Mouse (Mus musculus): ENCODE measurements at regions not wholly inside any gene's neighbourhood (a gene's known extent, or its start where the extent isn't known, plus 50 kb on each side); places are given as distances from the start of the nearest gene placed in this dataset.

DNA sequence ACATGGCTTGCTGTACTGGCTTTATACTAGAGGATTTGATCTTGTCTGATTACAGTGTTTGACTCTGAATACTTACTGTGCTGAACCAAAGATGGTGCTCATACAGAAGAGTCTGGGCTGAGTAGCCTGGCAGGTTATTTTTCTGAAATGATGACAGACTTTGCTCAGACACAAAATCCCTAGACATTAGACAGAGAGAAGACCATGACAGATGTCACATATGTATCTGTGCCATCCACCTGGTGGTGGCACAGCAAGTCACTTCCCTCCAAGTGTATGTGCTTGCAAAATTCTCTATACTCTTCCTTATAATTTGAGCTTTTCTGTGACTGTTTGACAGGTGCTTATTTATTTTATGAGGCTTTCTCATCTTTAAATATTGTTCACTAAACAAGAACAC, 80.7 kb downstream of the Gm7361 start:
- no peak for DNase-seq

- no peak for DNase-seq
Measured at GRCm38 (mm10) chr5:26339266-26339665, 81.8 kb downstream of the Gm7361 start.

- DNase-seq = no peak
Measured at GRCm38 (mm10) chr5:26355156-26355555, 97.7 kb downstream of the Gm7361 start.

GRCm38 (mm10) chr5:26359082-26359481, 101.6 kb downstream of the Gm7361 start:
- DNase-seq = no peak

GRCm38 (mm10) chr5:26374175-26374984, 116.9 kb downstream of the Gm7361 start:
- DNase-seq = no peak

DNA sequence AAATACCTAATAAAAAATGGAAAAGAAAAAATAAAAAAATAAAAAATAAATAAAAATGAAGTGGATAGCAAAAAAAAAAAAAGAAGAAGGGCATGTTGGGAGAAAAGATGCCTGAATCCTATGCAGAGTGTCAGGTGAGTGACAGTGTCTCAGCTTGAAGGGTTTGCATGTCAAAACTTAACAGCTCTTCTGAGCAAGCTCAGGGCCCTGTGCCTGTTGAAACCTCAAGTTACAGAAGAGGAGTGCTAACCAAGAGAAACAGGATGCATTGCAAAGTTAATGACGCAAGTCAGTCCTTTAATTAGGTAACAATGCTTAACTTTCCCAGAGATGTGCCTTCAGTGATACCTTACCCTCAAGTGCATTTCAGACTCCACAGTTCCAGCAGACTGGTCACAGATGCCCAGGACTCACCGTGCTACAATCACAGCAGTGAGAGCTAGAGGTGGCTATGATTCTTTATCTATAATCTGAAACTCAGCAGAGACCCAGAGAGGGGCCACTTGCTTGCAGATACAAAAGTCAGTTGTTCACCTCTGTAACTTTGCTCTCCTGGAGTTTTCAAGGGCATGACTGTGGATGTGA, 149.7 kb downstream of the Gm7361 start:
- no peak for DNase-seq

- no peak for DNase-seq
Measured at GRCm38 (mm10) chr5:26413185-26413584, 155.7 kb downstream of the Gm7361 start.

DNA sequence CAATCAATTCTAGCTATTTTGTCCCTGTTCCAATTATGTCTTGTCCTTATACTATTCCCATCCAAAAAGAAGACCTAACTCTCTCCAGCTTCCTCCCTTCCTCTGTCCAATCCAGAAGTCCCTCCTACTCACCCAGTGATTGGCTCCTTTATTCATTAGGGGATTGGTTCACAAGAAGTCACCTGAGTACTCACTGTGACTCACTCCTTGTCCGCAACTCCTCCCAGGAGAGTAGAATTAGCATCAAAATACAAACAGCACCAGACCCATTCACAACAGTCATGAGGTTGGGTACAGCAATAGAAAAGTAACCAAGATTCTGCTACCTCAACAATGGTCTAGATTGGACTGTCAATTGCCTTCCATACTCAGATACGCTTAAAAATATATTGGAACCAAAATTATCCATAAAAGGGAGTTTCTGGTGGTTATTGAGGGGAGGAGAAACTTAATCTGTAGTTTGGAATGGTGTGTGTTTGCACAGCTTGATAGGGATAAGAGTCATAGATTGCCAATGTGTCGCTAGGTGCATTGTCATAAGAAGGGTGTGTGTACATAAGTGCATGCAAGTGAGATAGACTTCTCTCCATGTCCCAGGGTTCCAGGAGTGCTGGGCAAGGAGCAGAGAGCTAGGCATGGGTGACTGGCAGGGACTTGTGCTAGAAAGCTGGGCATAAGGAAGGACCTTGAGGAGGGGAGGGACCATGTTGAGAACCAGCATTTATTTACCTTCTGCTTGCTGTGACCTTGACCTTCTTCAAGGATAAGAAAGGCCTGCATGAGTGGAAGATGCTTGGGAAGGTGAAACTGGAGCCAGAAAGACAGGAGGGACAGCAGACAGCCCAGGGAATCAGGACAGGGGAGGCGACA, 187.1 kb downstream of the Gm7361 start:
- no peak for DNase-seq

GRCm38 (mm10) chr5:26451306-26451705, 193.8 kb downstream of the Gm7361 start:
- DNase-seq = no peak

GRCm38 (mm10) chr5:26457627-26458026, 200.1 kb downstream of the Gm7361 start:
- DNase-seq = no peak

DNA sequence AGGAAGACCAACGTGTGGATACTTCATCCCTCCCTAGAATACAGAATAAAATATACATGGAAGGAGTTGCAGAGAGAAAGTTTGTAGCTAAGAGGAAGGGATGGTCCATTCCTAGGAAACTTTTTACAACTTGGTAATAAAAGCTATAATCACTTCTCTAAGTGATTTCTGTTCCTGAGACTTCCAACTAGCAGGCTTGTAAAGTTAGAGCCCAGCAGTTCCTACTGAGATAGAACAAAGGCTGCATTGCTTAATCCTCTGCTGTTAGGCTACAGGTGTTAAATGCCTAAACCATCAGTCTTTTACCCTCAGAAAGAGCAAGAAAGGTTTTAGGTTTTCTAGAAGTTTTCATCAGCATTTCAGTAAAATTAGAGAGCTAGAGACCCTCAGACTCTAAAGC, 209.2 kb downstream of the Gm7361 start:
- DNase-seq = no peak

DNA sequence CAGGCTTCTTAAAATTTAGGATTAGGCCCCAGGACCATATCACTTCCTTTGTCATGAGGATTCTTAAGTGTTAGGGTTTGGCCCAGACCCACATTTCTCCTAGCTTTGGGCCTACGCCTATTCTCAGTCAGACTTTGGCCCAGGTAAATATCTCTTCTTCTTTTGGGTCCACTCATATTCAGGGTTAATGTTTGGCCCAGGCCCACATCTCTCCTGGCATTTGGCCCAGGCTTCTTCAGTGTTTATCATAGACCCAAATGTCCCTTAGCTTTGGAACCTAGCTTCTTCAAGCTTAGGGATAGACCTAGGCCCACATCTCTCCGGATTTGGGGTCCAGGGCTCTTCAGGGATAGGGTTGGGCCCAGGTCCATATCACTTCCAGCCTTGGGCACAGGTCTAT, 228.2 kb downstream of the Gm7361 start:
- no peak for DNase-seq

GRCm38 (mm10) chr5:26494003-26494402, 236.5 kb downstream of the Gm7361 start:
- no peak for DNase-seq

DNA sequence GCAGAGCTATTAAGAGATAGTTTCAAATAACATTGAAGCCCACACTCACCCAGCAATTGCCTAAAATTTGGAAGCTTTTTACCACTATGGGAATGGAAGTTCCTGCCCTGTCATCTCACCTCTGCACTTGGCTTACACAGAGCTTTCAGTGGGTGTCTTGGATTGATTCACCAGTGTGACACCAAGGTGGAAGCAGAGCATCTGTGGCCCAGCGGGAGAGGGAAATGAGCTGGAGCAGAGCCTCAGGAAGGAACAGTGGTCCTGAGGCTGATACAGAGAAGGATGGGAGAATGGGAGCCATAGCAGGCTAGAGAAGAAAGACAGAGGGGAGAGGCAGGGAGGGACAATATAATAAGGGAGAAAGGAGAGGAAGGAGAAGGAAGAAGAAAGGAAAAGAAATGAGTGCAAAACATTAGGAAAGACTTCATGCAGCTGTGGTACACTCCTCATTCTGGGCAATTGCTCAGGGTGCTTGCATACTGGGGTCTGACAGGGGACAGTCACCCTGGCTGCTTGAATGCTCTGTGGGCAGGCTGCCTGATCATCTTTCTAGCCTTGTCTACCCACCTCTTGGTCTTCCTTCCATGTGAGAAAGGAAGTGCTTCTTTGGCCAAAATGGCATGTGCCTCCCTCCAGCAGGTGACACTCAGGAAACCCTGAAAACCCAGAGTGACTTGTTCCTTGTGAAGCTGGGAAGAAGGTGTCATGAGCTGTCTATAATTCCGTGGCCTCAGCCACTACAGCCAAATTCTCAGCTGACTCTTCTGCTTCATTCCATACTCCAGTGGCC, 240.3 kb downstream of the Gm7361 start:
- no peak for DNase-seq

DNA sequence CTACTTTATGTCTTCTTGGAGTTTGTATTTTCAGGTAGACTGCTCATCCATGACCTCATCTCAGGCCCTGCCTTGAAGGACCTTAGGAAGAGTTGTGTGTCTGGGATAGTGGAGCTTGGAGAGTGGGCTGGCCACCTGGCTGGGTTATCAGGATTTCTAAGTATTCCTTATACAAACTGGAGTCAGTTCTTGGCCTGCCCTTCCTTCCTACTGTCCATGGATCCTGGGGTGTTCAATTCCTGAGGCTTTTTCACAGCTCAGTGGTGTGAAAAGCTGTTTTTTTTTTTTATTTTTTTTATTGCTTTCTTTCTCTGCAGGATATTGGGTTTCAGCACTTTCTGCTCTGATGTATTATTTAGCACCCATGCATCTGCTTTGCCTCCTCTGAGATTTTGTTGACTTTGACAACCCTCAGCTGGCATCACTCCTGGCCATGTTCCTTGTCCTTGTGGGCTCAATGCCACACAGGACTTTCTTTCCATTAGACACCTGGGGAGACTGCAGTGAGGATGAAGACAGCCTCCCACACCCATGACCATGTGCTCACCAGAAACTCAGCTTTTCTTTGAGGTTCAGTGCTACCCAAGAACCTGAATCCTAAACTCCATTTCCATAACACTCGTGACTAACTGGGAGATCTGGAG, 252.2 kb downstream of the Gm7361 start:
- no peak for DNase-seq

DNA sequence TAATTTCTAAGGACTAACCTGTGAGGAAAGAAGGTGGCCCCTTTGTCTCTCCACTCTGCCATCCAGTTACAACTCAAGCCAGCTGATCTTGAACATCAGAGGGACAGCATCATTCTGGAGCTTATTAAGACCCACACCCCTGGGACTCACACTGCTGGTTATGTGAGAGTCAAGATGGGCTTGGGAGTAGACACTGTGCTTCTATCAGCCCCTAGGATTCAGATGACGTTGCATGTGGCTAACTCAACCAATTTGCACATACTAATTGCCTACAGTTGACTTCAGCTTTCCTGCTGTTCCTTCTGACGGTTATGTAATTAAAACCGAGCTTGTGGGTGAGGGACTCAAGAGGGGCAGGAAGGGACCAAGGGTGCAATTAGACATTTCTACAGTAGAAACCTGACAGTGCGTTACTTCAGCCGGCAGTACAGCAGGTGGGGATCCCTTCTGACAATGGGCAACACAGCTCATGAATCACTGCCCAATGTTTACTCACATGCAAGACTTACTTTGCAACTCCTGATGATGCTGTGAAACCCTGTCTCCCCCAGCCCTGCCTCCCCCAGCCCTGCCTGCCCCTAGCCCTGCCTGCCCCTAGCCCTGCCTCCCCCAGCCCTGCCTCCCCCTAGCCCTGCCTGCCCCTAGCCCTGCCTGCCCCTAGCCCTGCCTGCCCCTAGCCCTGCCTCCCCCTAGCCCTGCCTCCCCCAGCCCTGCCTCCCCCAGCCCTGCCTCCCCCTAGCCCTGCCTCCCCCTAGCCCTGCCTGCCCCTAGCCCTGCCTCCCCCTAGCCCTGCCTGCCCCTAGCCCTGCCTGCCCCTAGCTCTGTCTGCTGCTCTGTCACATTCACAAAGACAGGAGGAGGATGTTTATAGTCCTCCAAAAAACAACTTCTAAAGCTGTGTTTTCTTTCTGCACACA, 255.8 kb downstream of the Gm7361 start:
- peak in 1 of 2 experiments; percentile 23 for DNase-seq

DNA sequence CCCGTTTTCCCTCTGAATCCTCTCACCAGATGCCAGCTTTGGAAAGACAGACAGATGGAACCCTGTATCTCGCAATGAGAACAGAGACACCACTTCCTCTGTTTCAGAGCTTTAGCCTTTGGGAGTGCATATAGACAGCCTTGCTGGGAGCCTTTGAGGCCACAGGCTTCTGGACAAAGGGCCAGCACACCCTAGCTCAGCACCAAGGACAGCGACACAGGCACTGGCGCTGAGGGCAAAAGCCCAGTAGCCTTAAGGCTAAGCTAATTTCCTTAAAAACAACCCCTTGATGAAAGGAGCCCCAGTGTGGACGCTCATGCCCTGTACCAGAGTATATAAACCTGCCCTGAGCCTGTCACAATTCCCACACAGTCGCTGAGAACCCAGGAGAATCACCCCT, 278.1 kb downstream of the Gm7361 start:
- peak in 1 of 2 experiments; percentile 18 for DNase-seq

GRCm38 (mm10) chr5:26563291-26563690, 253.7 kb upstream of the Dpp6 start:
- DNase-seq = no peak

- DNase-seq = no peak
Measured at GRCm38 (mm10) chr5:26564056-26564455, 252.9 kb upstream of the Dpp6 start.

- no peak for DNase-seq
Measured at GRCm38 (mm10) chr5:26572691-26573191, 244.3 kb upstream of the Dpp6 start.

DNA sequence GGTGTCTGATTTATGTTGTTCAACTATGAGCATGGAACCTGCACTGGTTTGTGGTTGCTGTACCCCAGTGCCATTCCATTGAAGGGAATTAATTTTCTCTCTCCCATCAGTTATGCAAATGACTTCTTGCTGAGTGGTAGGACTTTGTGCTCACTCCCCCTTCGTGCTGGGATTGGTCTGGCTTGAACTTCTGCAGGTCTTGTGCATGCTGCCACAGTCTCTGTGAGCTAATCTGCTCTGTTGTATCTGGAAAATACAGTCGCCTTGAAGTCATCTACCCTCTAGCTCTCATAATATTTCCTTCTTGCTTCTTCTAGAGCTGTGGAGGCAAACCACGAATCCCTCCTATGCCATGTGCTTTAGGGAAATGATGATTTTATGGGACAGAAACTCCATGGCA, 243.6 kb upstream of the Dpp6 start:
- DNase-seq = no peak

Measured in lung, postnatal 4 days (tissue).